Mouse (Mus musculus) cerebellum, postnatal 10 days (tissue): ENCODE measurements around the gene Slc47a2.
"Not testable (repeated sequence)": the region's sequence is repeated elsewhere in the genome, so short reads cannot be mapped to it uniquely, and the experiment has no call there.

ENCODE experiments used
- DNase-seq, 2 experiments: peaks; one replicate each; pipeline ENCODE4 v3.0.0; 2021; ENCODE audit warnings: mixed read lengths in 2 of 2

Slc47a2 gene

GRCm38 (mm10) chr11:61341233-61341632 lies 1.4 kb downstream of the Slc47a2 start:
- DNase-seq: no peak

GRCm38 (mm10) chr11:61340374-61340773 lies 2.3 kb downstream of the Slc47a2 start:
- no peak for DNase-seq

- DNase-seq: no peak
These were observed 5.1 kb downstream of the Slc47a2 start for GRCm38 (mm10) chr11:61337586-61337985.

- DNase-seq: no peak
These were observed 21.6 kb downstream of the Slc47a2 start for GRCm38 (mm10) chr11:61320904-61321687.

GRCm38 (mm10) chr11:61319923-61320567 lies 22.6 kb downstream of the Slc47a2 start:
- DNase-seq: no peak

- no peak for DNase-seq
These were observed 23.3 kb downstream of the Slc47a2 start for GRCm38 (mm10) chr11:61319233-61319922.

GRCm38 (mm10) chr11:61316864-61317263 lies 25.8 kb downstream of the Slc47a2 start:
- no peak for DNase-seq

- DNase-seq: no peak
These were observed 32.3 kb downstream of the Slc47a2 start for GRCm38 (mm10) chr11:61310321-61310720.

GRCm38 (mm10) chr11:61309831-61310230 lies 32.8 kb downstream of the Slc47a2 start:
- no peak for DNase-seq

- DNase-seq: no peak
These were observed 34.9 kb downstream of the Slc47a2 start for GRCm38 (mm10) chr11:61307795-61308194.

- peak; percentile 41 to 56 for DNase-seq
These were observed 37.3 kb downstream of the Slc47a2 start for GRCm38 (mm10) chr11:61305377-61305776.

GRCm38 (mm10) chr11:61304535-61304934 lies 38.1 kb downstream of the Slc47a2 start:
- not testable (repeated sequence) for DNase-seq

- no peak for DNase-seq
These were observed 41.8 kb downstream of the Slc47a2 start for GRCm38 (mm10) chr11:61300716-61301392.

GRCm38 (mm10) chr11:61300205-61300604 lies 42.5 kb downstream of the Slc47a2 start:
- no peak for DNase-seq

- no peak for DNase-seq
These were observed 44.8 kb downstream of the Slc47a2 start for GRCm38 (mm10) chr11:61297901-61298300.

- DNase-seq: no peak
These were observed 45.3 kb downstream of the Slc47a2 start for GRCm38 (mm10) chr11:61297326-61297725.

GRCm38 (mm10) chr11:61296556-61296955 lies 46.1 kb downstream of the Slc47a2 start:
- no peak for DNase-seq

- DNase-seq: no peak
These were observed 47.1 kb downstream of the Slc47a2 start for GRCm38 (mm10) chr11:61295556-61295955.

- DNase-seq: no peak
These were observed 48.2 kb downstream of the Slc47a2 start for GRCm38 (mm10) chr11:61294431-61294830.

GRCm38 (mm10) chr11:61293251-61293650 lies 49.4 kb downstream of the Slc47a2 start:
- DNase-seq: no peak

- DNase-seq: no peak
These were observed 58.3 kb downstream of the Slc47a2 start for GRCm38 (mm10) chr11:61284323-61284722.

- no peak for DNase-seq
These were observed 59.1 kb downstream of the Slc47a2 start for GRCm38 (mm10) chr11:61283414-61284049.
